Comparison of ENCODE assay signal across 8 mouse cellular contexts in genomic region chr11:102319941-102320685, GRCm38 (mm10). TPM values are rescaled to one million over a fixed set of nuclear protein-coding genes. Genes with fewer than 3 reads are reported as not detected.
DNase-seq lines count a peak whose midpoint lies in the region; ATAC-seq lines count a peak whose summit lies in the region.

No protein-coding gene starts in this region.

- ATAC-seq in forebrain, embryonic 11.5 days (replicated peaks; ENCODE audit: low FRiP score) = peak; percentile 24; the same call in 1 of the 2 replicates
- ATAC-seq in heart, embryonic 15.5 days (replicated peaks; ENCODE audit: insufficient number of reproducible peaks, insufficient read depth, low FRiP score, low read depth) = no peak
- ATAC-seq in liver, embryonic 12.5 days = peak; percentile 17; the same call in 1 of the 2 replicates

- no peaks in the 10 kb centered on the region for H3K36me3 ChIP-seq in forebrain, embryonic 11.5 days (ENCODE audit: control insufficient read depth, insufficient read depth, low read length)
- H3K36me3 ChIP-seq in heart, embryonic 15.5 days = 0 out of 2 replicates have a peak, but pooled peaks cover 5% of the 10 kb centered on the region
- H3K36me3 ChIP-seq in liver, embryonic 12.5 days = peaks cover 7% of the 10 kb centered on the region
- no peaks in the 10 kb centered on the region for H3K36me3 ChIP-seq in splenic B cell, adult 2 months (ENCODE audit: control insufficient read depth, insufficient read depth, low read length, poor library complexity, severe bottlenecking)

- peak; percentile 16 to 52 for DNase-seq in CD8-positive naive resting alpha-beta T cell, adult 2 months (ENCODE audit: low read depth in 2 of 2, low spot score in 2 of 2)
- DNase-seq in c-Kit-positive CD71-positive TER-119-negative erythroid progenitor cells, embryonic 14.5 days (ENCODE audit: low read depth) = peak; percentile 89
- peak; percentile 85 for DNase-seq in forebrain, embryonic 11.5 days (ENCODE audit: low spot score)
- peak; percentile 90 for DNase-seq in kidney, postnatal 14 days
- DNase-seq in naive thymus-derived CD4-positive, alpha-beta T cell, adult 2 months (ENCODE audit: low read depth) = peak; percentile 83
- DNase-seq in splenic B cell, adult 2 months (ENCODE audit: low read depth, low spot score) = peak; percentile 65

- under 1% methylated on average over 38 of the region's 38 CpGs for WGBS in forebrain, embryonic 11.5 days
- under 1% methylated on average over 38 of the region's 38 CpGs for WGBS in heart, embryonic 15.5 days
- WGBS in liver, embryonic 12.5 days (ENCODE audit: insufficient replicate concordance) = 1% methylated on average over 38 of the region's 38 CpGs

- no peaks in the 10 kb centered on the region for H3K9me3 ChIP-seq in forebrain, embryonic 11.5 days (ENCODE audit: control insufficient read depth, low read length)
- no peaks in the 10 kb centered on the region for H3K9me3 ChIP-seq in heart, embryonic 15.5 days (replicated peaks)
- no peaks in the 10 kb centered on the region for H3K9me3 ChIP-seq in liver, embryonic 12.5 days (replicated peaks)

- no peaks in the 10 kb centered on the region for H3K27me3 ChIP-seq in forebrain, embryonic 11.5 days (ENCODE audit: control insufficient read depth, insufficient read depth, low read length)
- no peaks in the 10 kb centered on the region for H3K27me3 ChIP-seq in heart, embryonic 15.5 days
- peaks cover 40% of the 10 kb centered on the region for H3K27me3 ChIP-seq in liver, embryonic 12.5 days (replicated peaks)
- H3K27me3 ChIP-seq in splenic B cell, adult 2 months (ENCODE audit: control insufficient read depth, insufficient read depth, low read length, poor library complexity, severe bottlenecking) = no peaks in the 10 kb centered on the region

- peaks cover 5% of the 10 kb centered on the region for H3K4me1 ChIP-seq in forebrain, embryonic 11.5 days (replicated peaks; ENCODE audit: control insufficient read depth, insufficient read depth, low read length)
- peaks cover 24% of the 10 kb centered on the region for H3K4me1 ChIP-seq in heart, embryonic 15.5 days (replicated peaks)
- H3K4me1 ChIP-seq in liver, embryonic 12.5 days = peaks cover 29% of the 10 kb centered on the region

- H3K4me3 ChIP-seq in forebrain, embryonic 11.5 days (ENCODE audit: low read depth, low read length) = peak overlapping the region; percentile 99
- peak overlapping the region; percentile 99 for H3K4me3 ChIP-seq in heart, embryonic 15.5 days
- H3K4me3 ChIP-seq in liver, embryonic 12.5 days = peak overlapping the region; percentile 100

- peak overlapping the region; percentile 98 for H3K4me2 ChIP-seq in forebrain, embryonic 11.5 days (ENCODE audit: low read depth, low read length, severe bottlenecking)
- peak overlapping the region; percentile 95 for H3K4me2 ChIP-seq in heart, embryonic 15.5 days
- peak overlapping the region; percentile 96 for H3K4me2 ChIP-seq in liver, embryonic 12.5 days

- H3K9ac ChIP-seq in forebrain, embryonic 11.5 days (ENCODE audit: low read length) = peak overlapping the region; percentile 100
- peak overlapping the region; percentile 100 for H3K9ac ChIP-seq in heart, embryonic 15.5 days
- peak overlapping the region; percentile 100 for H3K9ac ChIP-seq in liver, embryonic 12.5 days

- H3K27ac ChIP-seq in forebrain, embryonic 11.5 days (ENCODE audit: low read depth, low read length) = peak overlapping the region; percentile 99
- peak overlapping the region; percentile 100 for H3K27ac ChIP-seq in heart, embryonic 15.5 days
- peak overlapping the region; percentile 99 for H3K27ac ChIP-seq in liver, embryonic 12.5 days

RNA-seq across cellular contexts. Expression of gene Ubtf, which starts 0.6 kb away (rescaled TPM):
- polyA plus RNA-seq in forebrain, embryonic 11.5 days (2014; fragmentation: Nextera tagmentation; extraction: Ambion mirVana) = 109 and 111 TPM in 2 replicates
- 51.0 and 60.2 TPM in 2 replicates for polyA plus RNA-seq in heart, embryonic 15.5 days (2015; fragmentation: Nextera tagmentation; extraction: Ambion mirVana)
- polyA plus RNA-seq in liver, embryonic 12.5 days (2016; fragmentation: Nextera tagmentation; extraction: Ambion mirVana) = 97.2 and 98.8 TPM in 2 replicates

RNA-seq across cellular contexts. Expression of gene Atxn7l3, which starts 23.7 kb away (rescaled TPM):
- 20.8 and 21.7 TPM in 2 replicates for polyA plus RNA-seq in forebrain, embryonic 11.5 days (2014; fragmentation: Nextera tagmentation; extraction: Ambion mirVana)
- polyA plus RNA-seq in heart, embryonic 15.5 days (2015; fragmentation: Nextera tagmentation; extraction: Ambion mirVana) = 6.8 and 8.9 TPM in 2 replicates
- 7.3 and 7.5 TPM in 2 replicates for polyA plus RNA-seq in liver, embryonic 12.5 days (2016; fragmentation: Nextera tagmentation; extraction: Ambion mirVana)

RNA-seq across cellular contexts. Expression of gene Tmub2, which starts 35.4 kb away (rescaled TPM):
- polyA plus RNA-seq in forebrain, embryonic 11.5 days (2014; fragmentation: Nextera tagmentation; extraction: Ambion mirVana) = 50.0 and 58.5 TPM in 2 replicates
- 36.4 and 43.1 TPM in 2 replicates for polyA plus RNA-seq in heart, embryonic 15.5 days (2015; fragmentation: Nextera tagmentation; extraction: Ambion mirVana)
- 28.4 and 28.9 TPM in 2 replicates for polyA plus RNA-seq in liver, embryonic 12.5 days (2016; fragmentation: Nextera tagmentation; extraction: Ambion mirVana)

RNA-seq across cellular contexts. Expression of gene Slc4a1, which starts 45.9 kb away (rescaled TPM):
- 33.8 and 36.8 TPM in 2 replicates for polyA plus RNA-seq in forebrain, embryonic 11.5 days (2014; fragmentation: Nextera tagmentation; extraction: Ambion mirVana)
- 20.2 and 31.9 TPM in 2 replicates for polyA plus RNA-seq in heart, embryonic 15.5 days (2015; fragmentation: Nextera tagmentation; extraction: Ambion mirVana)
- polyA plus RNA-seq in liver, embryonic 12.5 days (2016; fragmentation: Nextera tagmentation; extraction: Ambion mirVana) = 913 and 972 TPM in 2 replicates

RNA-seq across cellular contexts. Expression of gene Asb16, which starts 51.6 kb away (rescaled TPM):
- not detected in 2 replicates for polyA plus RNA-seq in forebrain, embryonic 11.5 days (2014; fragmentation: Nextera tagmentation; extraction: Ambion mirVana)
- polyA plus RNA-seq in heart, embryonic 15.5 days (2015; fragmentation: Nextera tagmentation; extraction: Ambion mirVana) = 0.05 and 0.06 TPM in 2 replicates
- polyA plus RNA-seq in liver, embryonic 12.5 days (2016; fragmentation: Nextera tagmentation; extraction: Ambion mirVana) = 0.05 TPM in 1 of 2 replicates, not detected in the other

Comparison
In these comparisons a context has a peak if more than half of its experiments do, and no peak if none do; other contexts are left out.
1. DNase-seq: peak in every context shown above with its lines; median percentile 90 in kidney, postnatal 14 days; 89 in c-Kit-positive CD71-positive TER-119-negative erythroid progenitor cells, embryonic 14.5 days; 85 in forebrain, embryonic 11.5 days; 83 in naive thymus-derived CD4-positive, alpha-beta T cell, adult 2 months; 65 in splenic B cell, adult 2 months; 34 in CD8-positive naive resting alpha-beta T cell, adult 2 months.